Mouse (Mus musculus): Measurements from ENCODE around the gene 1700003H04Rik.

GRCm38 (mm10) chr3:124585761-124586160, 4.9 kb upstream of the 1700003H04Rik start:
- TF ChIP-seq POLR2A (IDR thresholded peaks at IDR 0.05; ENCODE audit: low read depth, low read length), result no peak
- no peak for TF ChIP-seq CTCF (conservative IDR thresholded peaks at IDR 0.05; ENCODE audit: insufficient read depth, insufficient read length, low read depth, low read length)
